Mouse (Mus musculus) limb, embryonic 11.5 days (tissue): Measurements from ENCODE around the gene Wdr45. TPM values are rescaled to one million over a fixed set of nuclear protein-coding genes. Genes with fewer than 3 reads are reported as not detected.
"Not testable (repeated sequence)": the region's sequence is repeated elsewhere in the genome, so short reads cannot be mapped to it uniquely, and the experiment has no call there.

Experiments used
- ATAC-seq: fragments of 200-750 bp; cut with Nextera tagmentation; 2 replicates; pipeline ENCODE4 v1.8.0; 2017; ENCODE audit warnings: low read depth; ENCODE audit not compliant: insufficient number of reproducible peaks, low FRiP score, low TSS enrichment
- DNase-seq: peaks from one replicate; pipeline ENCODE4 v3.0.0-alpha.2; 2015; ENCODE audit warnings: low spot score
- H3K27ac ChIP-seq: fragments of 300-500 bp; sonication (generic); replicated peaks from 2 replicates; pipeline ENCODE4 v1.5.1; 2014; ENCODE audit warnings: low read depth, mild to moderate bottlenecking, low read length
- H3K27me3 ChIP-seq: fragments of 300-500 bp; sonication (generic); 2 replicates; pipeline ENCODE4 v1.6.1; 2014; ENCODE audit warnings: mild to moderate bottlenecking, low read length, mixed read lengths; ENCODE audit not compliant: control insufficient read depth, insufficient read depth
- H3K36me3 ChIP-seq: fragments of 300-500 bp; sonication (generic); 2 replicates; pipeline ENCODE4 v1.6.1; 2014; ENCODE audit warnings: mild to moderate bottlenecking, low read length, moderate library complexity, mixed read lengths; ENCODE audit not compliant: control insufficient read depth, insufficient read depth
- H3K4me1 ChIP-seq: fragments of 300-500 bp; sonication (generic); 2 replicates; pipeline ENCODE4 v1.6.1; 2014; ENCODE audit warnings: low read length, mixed read lengths; ENCODE audit not compliant: control insufficient read depth, insufficient read depth
- H3K4me2 ChIP-seq: fragments of 300-500 bp; sonication (generic); 2 replicates; pipeline ENCODE4 v1.6.1; 2014; ENCODE audit warnings: low read depth, mild to moderate bottlenecking, moderate library complexity; ENCODE audit not compliant: severe bottlenecking
- H3K4me3 ChIP-seq: fragments of 300-500 bp; sonication (generic); 2 replicates; pipeline ENCODE4 v1.5.1; 2014; ENCODE audit warnings: low read depth, low read length
- H3K9ac ChIP-seq: fragments of 300-500 bp; sonication (generic); 2 replicates; pipeline ENCODE4 v1.6.1; 2014; ENCODE audit warnings: mild to moderate bottlenecking, low read length
- H3K9me3 ChIP-seq: fragments of 300-500 bp; sonication (generic); 2 replicates; pipeline ENCODE4 v1.6.1; 2016; ENCODE audit warnings: low read length; ENCODE audit not compliant: control insufficient read depth
- WGBS: fragments of 180-500 bp; shearing (Covaris S2); extraction: QIAGEN DNeasy Blood & Tissue Kit; methylation state at CpG from one replicate; pipeline ENCODE4 v1.1.7; 2014; 5-methylcytosine and 5-hydroxymethylcytosine counted together
- polyA plus RNA-seq: library from polyadenylated mRNA; unstranded; fragments of >200 nt; fragmentation: Nextera tagmentation; extraction: Ambion mirVana; gene quantifications from 2 replicates; pipeline ENCODE4 v1.2.1, GENCODE M21; 2014

The Wdr45 gene
- 16.7 and 20.6 TPM in 2 replicates for polyA plus RNA-seq

DNA sequence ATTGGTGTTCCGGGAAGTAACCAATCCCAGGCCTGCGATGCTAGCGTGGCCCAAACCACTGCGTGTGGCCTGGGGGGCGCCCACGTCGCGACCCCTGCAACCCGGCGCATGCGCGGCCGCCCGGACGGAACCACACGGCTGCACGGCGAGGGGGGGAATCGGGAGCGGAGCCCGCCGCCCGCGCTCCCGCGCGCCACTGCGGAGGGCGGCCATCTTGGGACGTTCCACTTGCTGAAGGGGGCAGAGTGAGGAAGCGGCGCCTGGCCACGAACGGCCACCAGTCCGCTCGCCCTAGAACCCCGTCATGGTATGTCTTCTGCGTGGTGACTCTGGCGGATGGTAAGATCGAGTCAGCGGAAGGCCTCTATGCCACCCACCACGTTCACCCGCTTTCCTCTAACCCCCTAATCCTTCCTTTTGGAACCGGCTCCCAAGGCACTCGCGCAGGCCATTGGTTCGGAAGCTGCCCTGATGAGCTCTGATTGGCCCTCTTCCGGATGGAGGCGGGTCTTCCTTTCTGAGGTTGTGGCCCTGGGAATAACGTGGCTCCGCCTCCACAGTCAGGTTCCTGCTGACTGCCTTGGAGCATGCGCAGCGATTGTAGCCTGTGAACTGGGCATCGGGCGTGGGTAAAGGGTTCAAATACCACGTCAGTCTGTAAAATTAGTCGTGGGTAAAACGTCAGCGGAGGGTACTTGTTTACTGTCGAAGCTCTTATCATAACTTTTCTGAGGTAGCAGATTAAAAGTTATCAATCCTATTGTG lies at the start of gene Wdr45:
Gene Wdr45, plus strand, starts transcription at position 199 of the 765 bp plus-strand sequence.
- H3K27me3 ChIP-seq, H3K9me3 ChIP-seq, H3K27ac ChIP-seq, H3K36me3 ChIP-seq, H3K4me1 ChIP-seq, H3K9ac ChIP-seq: not testable (repeated sequence)
- peak within 1 kb of the TSS; percentile 27 for H3K4me3 ChIP-seq
- peak within 1 kb of the TSS; percentile 35; the same call in 1 of the 2 replicates for H3K4me2 ChIP-seq
- ATAC-seq (peak; percentile 97), DNase-seq (peak; percentile 87)
- 18% methylated on average over 18 of the region's 60 CpGs for WGBS

DNA sequence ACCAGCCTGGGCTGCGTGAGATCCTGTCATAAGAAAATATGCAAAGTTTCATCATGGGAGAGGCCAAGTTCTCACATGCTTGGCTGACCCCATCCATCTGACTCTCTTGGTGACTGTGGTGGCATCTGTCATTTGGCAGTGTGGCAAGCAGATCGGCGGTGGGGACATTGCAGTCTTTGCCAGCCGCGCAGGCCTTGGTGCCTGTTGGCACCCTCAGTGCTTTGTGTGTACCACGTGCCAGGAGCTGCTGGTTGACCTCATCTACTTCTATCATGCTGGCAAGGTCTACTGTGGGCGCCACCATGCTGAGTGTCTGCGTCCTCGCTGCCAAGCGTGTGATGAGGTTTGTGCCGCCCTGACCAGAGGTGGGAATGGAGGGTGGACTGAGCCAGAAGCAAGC lies 49.3 kb upstream of the Wdr45 start:
- 90% methylated on average over 11 of the region's 11 CpGs for WGBS
- DNase-seq: no peak
- Histone ChIP-seq H3K4me2 (no peak overlapping the region), H3K4me3 (no peak overlapping the region), H3K27ac (no peak overlapping the region), H3K9me3 (no peaks in the 10 kb centered on the region), H3K9ac (no peak overlapping the region), H3K27me3 (no peaks in the 10 kb centered on the region), H3K36me3 (no peaks in the 10 kb centered on the region), H3K4me1 (no peaks in the 10 kb centered on the region)
- no peak for ATAC-seq

DNA sequence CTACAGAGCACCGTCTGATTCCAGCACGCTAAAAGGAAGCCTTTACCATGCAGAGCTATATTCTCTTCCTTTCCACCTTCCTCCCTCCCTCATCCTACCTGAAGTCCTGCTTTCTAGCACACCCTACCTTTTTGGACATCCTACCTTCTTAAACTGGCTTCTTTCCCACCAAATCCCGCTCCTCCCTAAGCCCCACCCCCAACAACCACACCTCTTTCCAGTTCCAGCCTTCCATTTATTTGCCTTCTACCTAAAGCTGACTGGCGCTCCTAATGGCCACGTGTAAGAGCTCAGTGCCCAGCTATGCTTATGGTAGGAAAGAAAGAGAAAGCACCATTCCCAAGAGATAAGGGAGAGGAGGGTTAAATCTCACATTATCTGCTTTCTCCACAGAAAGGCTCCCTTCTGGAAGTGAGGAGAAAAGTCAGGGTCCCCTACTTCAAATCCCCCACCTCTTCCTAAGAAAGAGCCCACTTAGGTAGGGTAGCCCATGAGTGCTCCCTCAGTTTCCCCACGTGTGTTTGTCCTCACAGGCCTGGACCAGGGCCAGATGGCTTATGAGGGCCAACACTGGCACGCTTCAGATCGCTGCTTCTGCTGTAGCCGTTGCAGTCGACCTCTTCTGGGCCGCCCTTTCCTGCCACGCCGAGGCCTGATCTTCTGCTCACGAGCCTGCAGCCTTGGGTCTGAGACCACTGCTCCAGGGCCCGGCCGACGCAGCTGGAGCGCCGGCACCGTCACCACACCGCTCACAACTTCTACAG lies 48.2 kb upstream of the Wdr45 start:
- H3K36me3 ChIP-seq: no peaks in the 10 kb centered on the region
- no peak overlapping the region for H3K9ac ChIP-seq
- ATAC-seq (no peak), DNase-seq (no peak)
- no peaks in the 10 kb centered on the region for H3K9me3 ChIP-seq
- H3K27me3 ChIP-seq: no peaks in the 10 kb centered on the region
- 77% methylated on average over 21 of the region's 21 CpGs for WGBS
- H3K4me2 ChIP-seq: no peak overlapping the region
- H3K27ac ChIP-seq: no peak overlapping the region
- no peak overlapping the region for H3K4me3 ChIP-seq
- H3K4me1 ChIP-seq: no peaks in the 10 kb centered on the region

DNA sequence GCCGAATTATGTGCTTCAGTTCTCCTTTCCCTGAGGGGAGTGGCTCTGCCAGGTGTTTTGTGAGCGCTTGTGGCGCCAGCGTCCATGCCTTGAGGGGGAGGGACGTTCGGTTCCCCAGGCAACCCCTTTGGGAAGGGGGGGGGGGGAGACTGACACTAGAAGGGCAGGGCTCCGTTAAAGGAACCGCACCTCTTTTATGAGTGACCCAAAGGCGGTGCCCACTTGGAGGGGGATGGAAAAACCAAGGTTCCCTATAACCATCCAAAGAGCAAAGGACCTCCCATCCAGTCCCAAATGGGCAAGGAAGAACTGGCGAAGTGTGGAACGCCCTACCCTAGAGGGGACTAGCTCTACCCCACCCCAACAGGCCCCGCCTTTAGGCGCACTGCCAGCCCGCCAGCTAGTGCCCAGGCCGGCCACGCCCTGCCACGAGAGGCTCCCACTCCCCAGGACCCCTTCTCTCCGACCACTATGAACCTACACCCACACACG lies 43.7 kb upstream of the Wdr45 start:
- DNase-seq (peak; percentile 59), ATAC-seq (peak; percentile 71)
- Histone ChIP-seq H3K27me3 (no peaks in the 10 kb centered on the region), H3K9me3 (no peaks in the 10 kb centered on the region; the same call in 1 of the 2 replicates), H3K36me3 (no peaks in the 10 kb centered on the region), H3K4me3 (peak overlapping the region; percentile 42), H3K4me1 (no peaks in the 10 kb centered on the region), H3K27ac (no peak overlapping the region), H3K9ac (peak overlapping the region; percentile 28), H3K4me2 (peak overlapping the region; percentile 56)
- 18% methylated on average over 14 of the region's 19 CpGs for WGBS

DNA sequence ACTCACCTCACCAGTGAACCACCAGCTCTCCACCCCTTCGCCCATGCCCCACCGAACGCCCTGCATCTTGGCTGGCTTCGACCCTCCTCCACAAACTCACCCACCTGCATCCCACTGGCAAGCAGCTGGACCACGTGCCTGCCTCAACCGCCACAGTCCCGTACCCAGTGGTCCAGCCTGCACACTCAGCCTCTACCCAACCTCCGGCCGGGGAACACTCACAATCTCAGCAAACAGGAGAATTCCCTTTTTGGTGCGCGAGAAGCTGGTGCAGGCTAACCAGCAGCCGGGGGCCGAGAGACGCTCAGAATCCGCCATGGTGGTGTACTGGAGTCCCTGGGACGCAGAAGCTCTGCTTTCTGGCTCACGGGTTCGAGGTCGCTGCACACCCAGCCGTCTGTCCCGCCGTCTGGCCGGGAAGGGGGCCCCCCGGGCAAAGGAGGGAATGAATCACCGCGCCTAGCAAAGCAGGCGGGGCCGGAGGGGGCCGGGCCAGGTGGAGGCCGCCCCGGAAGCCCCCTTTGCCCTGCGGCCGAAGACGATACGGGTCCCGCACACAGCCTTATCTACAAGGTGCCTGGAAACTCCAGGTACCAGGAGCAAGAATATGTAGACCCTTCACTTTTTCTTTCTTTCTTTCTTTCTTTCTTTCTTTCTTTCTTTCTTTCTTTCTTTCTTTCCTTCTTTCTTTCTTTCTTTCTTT lies 43.1 kb upstream of the Wdr45 start, which contains the start of gene Plp2:
Gene Plp2, minus strand, starts transcription at position 470 of the 703 bp plus-strand sequence.
- no peaks in the 10 kb centered on the region for H3K4me1 ChIP-seq
- peak within 1 kb of the TSS; percentile 42 for H3K4me3 ChIP-seq
- peak; percentile 15; the same call in 1 of the 2 replicates for ATAC-seq
- H3K4me2 ChIP-seq: peak within 1 kb of the TSS; percentile 56
- peak within 1 kb of the TSS; percentile 28 for H3K9ac ChIP-seq
- no peaks in the 10 kb centered on the region for H3K36me3 ChIP-seq
- H3K9me3 ChIP-seq: no peaks in the 10 kb centered on the region; the same call in 1 of the 2 replicates
- H3K27ac ChIP-seq: no peak within 1 kb of the TSS
- 19% methylated on average over 25 of the region's 36 CpGs for WGBS
- peak; percentile 48 for DNase-seq
- H3K27me3 ChIP-seq: no peaks in the 10 kb centered on the region

DNA sequence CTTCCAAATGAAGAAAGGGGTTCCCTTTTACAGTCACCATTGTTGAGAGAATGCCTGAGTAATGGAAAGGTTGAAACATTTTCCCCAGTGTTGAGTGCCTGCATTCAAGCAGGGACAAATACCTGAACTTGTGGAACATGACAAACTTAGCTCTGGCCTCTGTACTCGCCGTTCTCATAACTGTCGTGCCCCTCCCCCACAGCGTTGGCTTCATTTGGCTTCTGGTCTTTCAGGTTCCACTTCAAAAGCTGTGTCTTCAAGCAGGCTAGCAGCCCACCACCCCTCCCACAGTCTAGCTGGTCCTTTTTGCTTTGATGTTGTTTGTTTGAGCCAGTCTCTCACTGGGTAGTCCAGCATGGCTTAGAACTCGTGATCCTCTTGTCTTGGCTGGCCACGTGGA lies 41.4 kb upstream of the Wdr45 start:
- no peak overlapping the region for H3K9ac ChIP-seq
- DNase-seq: no peak
- no peak overlapping the region for H3K4me3 ChIP-seq
- no peaks in the 10 kb centered on the region for H3K36me3 ChIP-seq
- H3K27me3 ChIP-seq: no peaks in the 10 kb centered on the region
- H3K27ac ChIP-seq: no peak overlapping the region
- no peak for ATAC-seq
- H3K4me1 ChIP-seq: no peaks in the 10 kb centered on the region
- H3K9me3 ChIP-seq: no peaks in the 10 kb centered on the region; the same call in 1 of the 2 replicates
- 31% methylated on average over 6 of the region's 6 CpGs for WGBS
- no peak overlapping the region for H3K4me2 ChIP-seq

DNA sequence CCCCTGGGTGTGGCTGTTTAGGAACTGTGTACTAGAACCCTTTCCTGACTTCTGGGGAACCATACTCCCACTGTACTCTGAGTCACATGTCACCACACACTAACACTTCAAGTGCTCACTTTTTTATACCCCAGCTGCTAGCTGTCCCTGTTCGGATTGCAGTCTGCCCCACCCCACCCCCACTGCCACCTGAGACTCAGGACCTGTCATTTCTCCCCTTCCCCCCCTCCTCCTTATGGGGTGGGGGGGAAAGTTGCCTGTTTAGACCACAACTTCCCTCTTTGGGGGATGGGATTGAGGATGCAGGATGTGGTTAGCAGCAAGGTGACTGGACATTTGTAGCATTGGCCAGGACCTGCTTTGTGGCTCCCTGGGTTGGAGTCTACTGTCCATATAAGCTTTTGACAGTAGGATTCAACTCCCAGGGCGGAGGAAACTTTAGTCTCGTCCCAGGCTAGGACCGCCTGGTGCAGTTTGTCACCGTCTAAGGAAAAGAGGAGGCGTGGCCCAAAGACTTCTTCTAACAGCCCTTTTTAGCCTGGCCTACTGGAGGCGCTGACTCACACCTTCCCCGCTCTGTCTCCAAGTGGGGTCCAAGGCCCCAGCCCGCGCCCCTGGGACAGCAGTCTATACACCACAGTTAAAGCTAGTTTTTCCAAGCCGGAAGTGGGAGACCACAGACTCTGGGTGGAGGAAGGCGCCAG lies 40.4 kb upstream of the Wdr45 start:
- Histone ChIP-seq H3K27me3 (no peaks in the 10 kb centered on the region), H3K9ac (no peak overlapping the region), H3K4me1 (no peaks in the 10 kb centered on the region), H3K27ac (no peak overlapping the region), H3K9me3 (no peaks in the 10 kb centered on the region; the same call in 1 of the 2 replicates), H3K36me3 (no peaks in the 10 kb centered on the region), H3K4me2 (no peak overlapping the region), H3K4me3 (no peak overlapping the region)
- 25% methylated on average over 12 of the region's 12 CpGs for WGBS
- DNase-seq (no peak), ATAC-seq (no peak)
